Mouse (Mus musculus) left cerebral cortex, adult 8-10 months (tissue): ENCODE data around the gene Ubxn4. TPM values are rescaled to one million over a fixed set of nuclear protein-coding genes. Genes with fewer than 3 reads are reported as not detected.
"Not testable (repeated sequence)": the region's sequence is repeated elsewhere in the genome, so short reads cannot be mapped to it uniquely, and the experiment has no call there.

Experiments
- DNase-seq, 2 experiments: peaks; one replicate each; pipeline ENCODE4 v3.0.0; 2022; ENCODE audit warnings: low spot score in 2 of 2
- total RNA-seq, 4 experiments: library from RNA; stranded (reverse); gene quantifications; 2 replicates each; pipeline ENCODE4 v1.2.4; 2022

Gene Ubxn4
- 10 to 100 TPM; 41.7 to 44.8 (median 44.3) TPM for total RNA-seq

DNA sequence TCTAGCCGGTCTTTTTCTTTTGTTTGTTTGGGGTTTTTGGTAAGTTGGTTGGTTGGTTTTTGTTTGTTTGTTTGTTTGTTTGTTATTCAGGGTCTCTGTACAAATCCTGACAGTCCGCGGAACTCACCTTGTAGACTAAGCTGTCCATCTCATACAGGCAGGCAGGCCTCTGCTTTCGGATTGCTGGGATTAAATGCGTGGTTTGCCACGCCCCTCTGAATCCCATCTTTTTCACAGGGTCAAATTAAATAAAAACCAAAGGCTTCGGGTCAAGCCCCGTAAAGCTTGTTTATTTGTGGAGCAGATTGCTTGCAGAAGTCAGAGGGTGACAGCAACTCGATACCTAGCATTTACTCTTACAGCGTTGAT, at the start of gene Ubxn4:
Ubxn4 (plus strand) TSS at position 338 of the 369 bp plus-strand sequence.
- DNase-seq: no peak

DNA sequence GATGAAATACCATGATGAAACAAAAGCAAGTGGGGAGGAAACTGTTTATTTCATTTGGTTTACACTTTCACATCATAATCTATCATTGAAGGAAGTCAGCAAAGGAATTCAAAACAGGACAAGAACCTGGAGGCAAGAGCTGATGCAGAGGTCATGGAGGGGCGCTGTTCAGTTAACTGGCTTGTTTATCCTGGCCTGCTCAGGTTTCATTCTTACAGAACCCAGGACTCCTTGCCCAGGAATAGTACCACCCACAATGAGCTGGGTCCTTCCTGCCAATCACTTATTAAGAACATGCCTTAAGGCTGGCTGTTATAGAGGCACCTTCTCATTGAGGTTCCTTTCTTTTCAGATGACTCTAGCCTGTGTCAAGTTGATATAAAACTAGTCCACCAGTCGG, 49.8 kb upstream of the Ubxn4 start:
- no peak for DNase-seq

- no peak for DNase-seq
Observed at GRCm38 (mm10) chr1:128197353-128197752, 46.4 kb upstream of the Ubxn4 start.

DNA sequence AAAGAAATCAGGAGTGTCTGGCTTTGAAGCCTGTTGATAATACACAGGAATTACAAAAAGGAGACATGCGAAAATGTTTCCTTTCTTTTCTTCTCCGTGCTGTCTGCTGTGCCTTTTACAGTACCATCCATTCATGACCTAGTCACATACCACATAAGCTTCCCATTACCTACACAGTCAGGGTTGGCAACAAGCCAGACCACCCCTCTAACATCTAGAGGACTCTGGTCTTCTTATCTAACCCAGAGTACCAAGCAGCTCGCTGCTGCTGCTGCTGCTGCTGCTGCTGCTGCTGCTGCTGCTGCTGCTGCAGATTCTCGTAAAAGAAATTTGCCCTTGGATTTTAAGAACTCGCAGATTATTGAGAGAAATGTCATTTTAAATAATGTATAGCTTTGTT, 30.5 kb upstream of the Ubxn4 start:
- no peak for DNase-seq

DNA sequence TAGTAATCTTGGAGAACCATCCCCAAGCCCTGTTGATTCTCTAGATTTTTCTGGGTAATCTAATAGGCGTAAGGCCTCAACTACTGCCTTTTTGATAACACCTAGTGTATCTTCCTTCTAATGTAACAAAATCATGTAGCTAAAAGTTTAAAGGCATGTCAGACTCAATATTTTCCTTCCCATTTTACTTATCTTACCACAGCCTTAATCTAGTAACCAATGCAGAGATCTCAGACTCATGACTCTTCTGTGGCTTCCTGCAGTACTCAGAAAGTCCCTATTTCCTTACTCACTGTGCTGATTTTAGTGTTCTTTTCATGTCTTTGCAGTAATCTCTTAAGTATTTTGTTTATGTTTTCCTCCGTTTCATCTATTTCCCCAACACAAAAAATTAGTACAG, 21.9 kb upstream of the Ubxn4 start:
- DNase-seq: no peak

- DNase-seq: no peak
Observed at GRCm38 (mm10) chr1:128223304-128223703, 20.5 kb upstream of the Ubxn4 start.

DNA sequence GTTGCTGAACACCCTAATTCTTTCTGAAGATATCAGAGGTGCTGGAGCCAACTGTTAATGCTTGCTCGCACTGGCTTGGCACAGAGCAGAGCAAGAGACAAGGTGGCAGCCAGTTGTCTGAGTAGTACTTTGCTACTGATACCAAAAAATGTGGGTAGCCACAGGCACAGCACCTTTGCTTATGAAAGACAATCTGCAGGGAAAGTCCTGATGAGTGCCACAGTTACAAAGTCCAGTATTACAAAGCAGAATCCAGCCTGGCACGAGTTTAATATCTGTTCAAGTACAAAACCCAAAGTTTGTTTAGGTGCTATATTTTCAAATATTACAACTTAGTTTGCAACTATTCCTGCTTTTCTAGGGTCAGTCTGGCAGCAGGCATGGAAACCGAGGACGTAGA, 8.6 kb upstream of the Ubxn4 start:
- DNase-seq: no peak

GRCm38 (mm10) chr1:128243996-128244726, 397 bp downstream of the Ubxn4 start:
- DNase-seq: peak; percentile 89 to 97

DNA sequence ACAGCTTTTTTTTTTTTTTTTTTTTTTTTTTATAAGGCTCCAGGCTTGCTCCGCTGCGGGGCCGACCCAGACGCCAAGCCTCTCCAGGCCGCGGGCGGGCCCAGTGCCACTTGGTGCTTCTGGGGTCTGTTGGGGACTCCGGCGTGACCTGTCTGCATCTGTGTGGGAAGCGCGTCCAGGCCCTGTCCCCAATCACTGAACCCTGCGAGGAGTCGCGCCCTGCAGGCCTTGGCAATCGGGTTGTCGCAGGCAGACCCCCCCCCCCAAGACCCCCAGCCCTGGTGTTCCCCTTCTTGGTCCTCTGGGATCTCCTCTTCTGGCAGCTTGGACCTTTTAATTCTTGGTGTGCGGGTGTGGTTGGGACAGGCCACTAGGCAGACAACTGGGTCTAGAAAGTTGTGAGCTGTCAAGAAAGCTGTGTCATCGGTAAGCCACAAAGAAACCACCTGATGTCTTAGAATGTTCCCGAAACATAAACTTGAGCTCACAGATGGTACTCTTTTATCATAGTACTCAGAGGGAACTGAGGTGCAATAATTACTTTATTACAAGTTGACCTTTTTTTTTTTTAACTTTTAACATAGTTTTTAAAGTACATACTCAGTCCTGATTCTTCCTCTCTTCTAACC, 1.1 kb downstream of the Ubxn4 start:
- DNase-seq: no peak

DNA sequence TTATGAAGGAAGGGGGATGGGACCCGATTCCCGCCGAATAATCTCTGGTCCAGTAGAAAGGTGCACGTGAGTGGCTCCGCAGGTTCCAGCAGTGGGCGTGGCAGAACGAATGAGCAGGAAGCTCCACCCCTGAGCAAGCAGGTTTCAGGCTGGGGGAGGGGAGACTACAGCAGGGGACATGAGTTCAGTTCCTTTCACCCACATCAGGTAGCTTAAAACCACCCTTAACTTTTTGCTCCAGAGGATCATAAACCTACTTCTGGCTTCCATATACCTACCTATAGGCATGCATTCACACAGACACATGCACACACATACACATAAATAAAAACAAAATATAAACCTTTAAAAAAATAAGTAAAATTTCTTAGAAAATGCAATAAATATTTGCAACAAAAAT, 23.3 kb downstream of the Ubxn4 start:
- not testable (repeated sequence) for DNase-seq

DNA sequence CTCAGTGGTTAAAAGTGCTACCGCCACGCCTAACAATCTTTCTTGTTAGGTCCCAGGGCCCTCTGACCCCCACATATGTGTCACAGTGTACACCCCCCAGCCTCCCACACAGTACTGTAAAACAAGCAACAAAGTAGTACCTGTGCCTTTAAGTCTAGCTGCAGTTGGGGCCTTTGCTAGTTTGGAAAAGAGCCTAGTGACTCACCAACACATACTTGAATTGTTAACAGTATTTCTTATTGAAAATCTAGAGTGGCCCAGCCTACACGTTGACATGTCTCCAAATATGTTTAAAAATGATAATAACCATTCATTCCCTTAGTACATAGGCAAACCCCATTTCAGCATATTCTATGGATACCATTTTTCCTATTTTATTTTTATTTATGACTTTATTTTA, 27.0 kb downstream of the Ubxn4 start:
- no peak for DNase-seq

- DNase-seq: no peak
Observed at GRCm38 (mm10) chr1:128275908-128276307, 32.1 kb downstream of the Ubxn4 start.

DNA sequence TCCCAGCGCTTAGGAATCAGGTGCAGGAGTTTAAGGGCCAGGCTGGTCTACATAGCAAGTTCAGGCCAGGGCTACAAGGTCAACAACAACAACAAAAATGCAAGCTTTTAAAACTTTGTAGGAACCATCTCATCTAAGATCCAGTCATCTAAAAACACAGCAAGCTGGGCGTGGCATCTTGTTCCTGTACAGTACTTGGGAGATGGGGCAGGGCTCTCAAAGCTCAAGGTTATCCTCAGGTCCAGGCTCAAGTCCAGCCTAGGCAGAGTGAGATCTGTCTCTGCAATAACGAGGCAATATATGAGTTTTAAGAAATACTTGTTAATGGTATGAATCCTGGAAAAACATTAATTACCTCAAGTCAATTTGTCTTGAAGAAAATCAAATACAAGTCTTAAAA, 34.8 kb downstream of the Ubxn4 start:
- no peak for DNase-seq

GRCm38 (mm10) chr1:128281753-128282152, 38.0 kb downstream of the Ubxn4 start:
- DNase-seq: no peak

GRCm38 (mm10) chr1:128282924-128283323, 39.2 kb downstream of the Ubxn4 start:
- no peak for DNase-seq

- DNase-seq: no peak
Observed at GRCm38 (mm10) chr1:128284157-128284690, 40.5 kb downstream of the Ubxn4 start.

DNA sequence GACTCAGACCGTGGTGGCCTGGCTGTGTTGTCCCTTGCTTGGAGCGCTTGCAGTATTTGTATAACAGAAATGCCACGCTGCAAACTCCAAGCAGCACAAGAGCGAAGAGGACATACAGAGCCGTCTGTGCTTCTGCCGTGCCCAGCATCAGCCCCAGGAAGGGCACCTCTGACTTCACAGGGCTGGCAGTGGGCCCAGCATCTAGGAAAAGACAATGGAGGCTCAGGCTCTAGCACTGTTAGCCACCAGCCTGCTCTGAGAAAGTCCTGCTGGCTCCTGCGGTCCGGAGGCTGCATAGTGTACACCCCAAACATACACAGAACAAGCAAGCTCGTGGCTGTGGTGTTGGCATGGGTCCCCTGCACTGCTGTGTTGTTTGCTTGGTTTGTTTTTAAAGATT, 41.4 kb downstream of the Ubxn4 start:
- no peak for DNase-seq

DNA sequence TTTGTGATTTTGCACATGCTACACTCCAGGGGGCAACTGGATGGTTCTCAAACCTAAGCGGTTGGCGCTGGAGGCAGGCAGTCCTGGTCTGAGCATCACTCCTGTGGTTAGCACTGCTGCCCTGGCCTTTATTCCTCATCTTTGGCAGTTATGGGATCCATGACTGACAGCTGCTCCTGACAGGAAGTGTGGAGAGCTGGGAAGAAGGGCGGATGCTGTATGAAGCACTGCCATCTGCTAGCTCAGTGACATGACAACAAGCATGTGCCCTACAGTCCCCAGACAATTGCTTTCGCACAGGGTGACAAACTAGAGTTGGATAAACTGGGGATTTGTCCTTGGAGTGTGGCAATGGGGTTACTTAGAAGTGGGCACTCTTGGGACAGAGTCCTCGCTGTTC, 46.5 kb downstream of the Ubxn4 start:
- DNase-seq: no peak

GRCm38 (mm10) chr1:128293524-128293923, 49.8 kb downstream of the Ubxn4 start:
- DNase-seq: no peak

DNA sequence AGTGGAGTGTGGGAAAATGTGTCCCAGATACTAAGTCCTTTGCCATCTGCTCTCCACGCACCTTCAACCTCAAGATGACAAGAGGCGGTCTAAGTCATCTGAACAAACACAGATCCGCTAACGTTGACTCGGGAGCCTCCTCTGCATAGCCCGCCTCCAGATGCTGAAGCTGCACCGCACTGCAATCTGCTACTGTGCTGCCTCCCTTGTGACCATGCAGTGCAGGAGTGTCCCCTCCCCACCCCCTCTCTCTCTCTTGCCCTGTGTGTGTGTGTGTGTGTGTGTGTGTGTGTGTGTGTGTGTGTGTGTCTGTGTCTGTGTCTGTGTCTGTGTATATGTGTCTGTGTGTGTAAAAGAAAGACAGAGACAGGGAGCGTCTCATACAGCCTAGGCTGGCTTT, 51.5 kb downstream of the Ubxn4 start:
- DNase-seq: no peak

GRCm38 (mm10) chr1:128295717-128296528, 52.2 kb downstream of the Ubxn4 start:
- DNase-seq: no peak

DNA sequence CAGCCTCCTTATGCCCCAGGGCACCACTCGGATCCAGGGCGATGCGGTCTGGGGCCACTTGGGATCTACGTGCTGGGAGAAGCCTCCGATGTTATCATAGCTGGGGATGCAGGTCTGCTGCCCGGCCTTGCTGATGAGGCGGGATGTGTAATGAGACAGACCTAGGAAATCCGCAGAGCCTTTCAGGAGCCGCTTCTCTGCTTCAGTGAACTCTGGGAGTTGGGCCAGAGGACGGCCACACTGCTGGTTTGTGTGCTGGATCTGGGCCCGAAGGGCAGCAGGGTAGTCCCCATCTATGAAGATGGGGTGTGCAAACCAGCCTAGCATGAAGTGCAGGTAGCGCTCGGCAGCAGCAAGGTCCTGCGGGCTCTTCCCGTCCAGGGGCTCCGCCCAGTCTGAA, 60.1 kb downstream of the Ubxn4 start:
- DNase-seq: no peak
